Comparison of ENCODE assay signal across 19 mouse cellular contexts in genomic region chr6:57850286-57850685, GRCm38 (mm10). TPM values are rescaled to one million over a fixed set of nuclear protein-coding genes. Genes with fewer than 3 reads are reported as not detected.
DNase-seq lines count a peak whose midpoint lies in the region; ATAC-seq lines count a peak whose summit lies in the region.
"Had no signal": no experiment of that assay in that cellular context is flagged by ENCODE, and none has a peak within 500 bp of the region (broad histone marks: within the 10 kb centered on the region; RNA-seq: fewer than 3 reads in every experiment).

Gene Vmn1r21 (minus strand): TSS chr6:57850343.

- peak; percentile 55 for DNase-seq in 416B (ENCODE audit: low read depth)
- no peak for DNase-seq in kidney, adult 8-10 months
- no peak for DNase-seq in spleen, adult 18-20 months
- DNase-seq: adrenal gland, adult 2 months; adrenal gland, postnatal 10 days; adrenal gland, postnatal 25 days; cerebellum, adult 11-12 months; cerebellum, adult 2 months; cerebellum, adult 9-10 months; cerebellum, postnatal 10 days; cerebellum, postnatal 25 days; forebrain, postnatal 0 days had no signal

- ATAC-seq in granulocyte monocyte progenitor cell, adult 5-6 weeks (replicated peaks; ENCODE audit: poor library complexity, severe bottlenecking) = peak; percentile 63
- ATAC-seq in megakaryocyte progenitor cell, adult 5-6 weeks (replicated peaks; ENCODE audit: poor library complexity) = peak; percentile 44
- ATAC-seq: forebrain, embryonic 13.5 days; forebrain, embryonic 15.5 days had no signal

RNA-seq across cellular contexts. Expression of gene Vmn1r21, which starts in this region (rescaled TPM):
- not detected in 2 replicates for total RNA-seq in granulocyte monocyte progenitor cell, adult 5-6 weeks (2014; fragmentation: Nextera tagmentation)
- not detected in 2 replicates for total RNA-seq in granulocyte monocyte progenitor cell, adult 5-6 weeks (2017)
- not detected in 2 replicates for total RNA-seq in megakaryocyte progenitor cell, adult 5-6 weeks (2015)
- total RNA-seq in megakaryocyte progenitor cell, adult 5-6 weeks (2017) = not detected in 2 replicates
- total RNA-seq: adrenal gland, adult 2 months; adrenal gland, postnatal 10 days; adrenal gland, postnatal 25 days; adrenal gland, postnatal 4 days; ES-E14; forebrain, postnatal 0 days; MEL had no signal

Comparison
In these comparisons a context has a peak if more than half of its experiments do, and no peak if none do; other contexts are left out.
1. Peak in ATAC-seq in granulocyte monocyte progenitor cell, adult 5-6 weeks; RNA of the gene not detected or under 1 TPM.
2. Peak in ATAC-seq in megakaryocyte progenitor cell, adult 5-6 weeks; RNA of the gene not detected or under 1 TPM.